In the genomic region with DNA sequence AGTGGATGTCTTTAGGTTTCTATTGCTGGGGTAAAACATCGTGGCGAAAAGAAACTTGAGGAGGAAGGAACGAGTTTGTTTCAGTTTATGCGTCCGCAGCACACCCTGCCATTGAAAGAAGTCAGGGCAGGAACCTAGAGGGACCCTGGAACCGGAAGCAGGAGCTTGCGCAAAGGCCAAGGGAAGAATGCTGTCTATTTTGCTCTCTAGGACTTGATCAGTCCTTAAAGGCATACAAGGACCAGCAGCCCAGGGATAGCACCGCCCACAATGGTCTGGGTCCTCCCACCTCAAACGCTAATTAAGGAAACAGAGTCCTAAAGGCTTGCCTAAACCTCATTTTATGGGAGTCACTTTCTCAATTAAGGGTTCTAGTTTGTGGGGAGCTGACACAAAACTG, we compare ENCODE assay signal across 8 mouse cellular contexts. TPM values are rescaled to one million over a fixed set of nuclear protein-coding genes. Genes with fewer than 3 reads are reported as not detected.
DNase-seq lines count a peak whose midpoint lies in the region; ATAC-seq lines count a peak whose summit lies in the region.
"Had no signal": no experiment of that assay in that cellular context is flagged by ENCODE, and none has a peak within 500 bp of the region (broad histone marks: within the 10 kb centered on the region; RNA-seq: fewer than 3 reads in every experiment).

No protein-coding gene starts in this region.

- H3K4me1 ChIP-seq in brown adipose tissue, adult 24 weeks (ENCODE audit: control insufficient read depth, insufficient read depth, insufficient read length, low read length) = peaks cover 2% of the 10 kb centered on the region; the same call in 1 of the 2 replicates
- H3K4me1 ChIP-seq in heart, embryonic 12.5 days (replicated peaks) = peaks cover 19% of the 10 kb centered on the region; the same call in 1 of the 2 replicates

- H3K9me3 ChIP-seq in heart, embryonic 12.5 days (replicated peaks) = no peaks in the 10 kb centered on the region
- H3K9me3 ChIP-seq: hindbrain, embryonic 10.5 days had no signal

- WGBS in heart, embryonic 12.5 days = 59% methylated on average over 9 of the region's 9 CpGs
- 5% methylated on average over 9 of the region's 9 CpGs for WGBS in macrophage (ENCODE audit: missing documents)

- H3K79me2 ChIP-seq in macrophage (ENCODE audit: inconsistent target) = peaks cover 36% of the 10 kb centered on the region

- intact Hi-C loops in left cerebral cortex, postnatal 25 days (cut with DNase I) = no loop called here

- no peak overlapping the region for H3K9ac ChIP-seq in heart, embryonic 12.5 days

- peak overlapping the region; percentile 93 for H3K4me2 ChIP-seq in heart, embryonic 12.5 days

- H3K4me3 ChIP-seq in brown adipose tissue, adult 24 weeks (ENCODE audit: insufficient read depth, low read depth, low read length) = peak overlapping the region; percentile 33
- no peak overlapping the region for H3K4me3 ChIP-seq in heart, embryonic 12.5 days
- H3K4me3 ChIP-seq in macrophage (ENCODE audit: inconsistent target) = peak overlapping the region; percentile 92

- peak overlapping the region; percentile 87 for H3K27ac ChIP-seq in brown adipose tissue, adult 24 weeks (replicated peaks; ENCODE audit: low read depth, low read length)
- H3K27ac ChIP-seq in heart, embryonic 12.5 days (ENCODE audit: poor library complexity, severe bottlenecking) = no peak overlapping the region
- H3K27ac ChIP-seq in macrophage = peak overlapping the region; percentile 86

- no peak for ATAC-seq in heart, embryonic 12.5 days (ENCODE audit: insufficient number of reproducible peaks, low FRiP score)
- no peak for ATAC-seq in activated CD4-positive, CD25-positive, alpha-beta regulatory T cell, adult 4 months

- no peaks in the 10 kb centered on the region for H3K27me3 ChIP-seq in heart, embryonic 12.5 days (replicated peaks)

- no peaks in the 10 kb centered on the region for H3K36me3 ChIP-seq in heart, embryonic 12.5 days
- H3K36me3 ChIP-seq in macrophage (ENCODE audit: inconsistent target) = no peaks in the 10 kb centered on the region
- H3K36me3 ChIP-seq: hindbrain, embryonic 10.5 days had no signal

- peak; percentile 63 for DNase-seq in kidney, postnatal 14 days
- DNase-seq in layer of hippocampus, postnatal 25 days (ENCODE audit: extremely low spot score in 1 of 2, low spot score in 1 of 2) = no peak
- no peak for DNase-seq in left cerebral cortex, postnatal 25 days (ENCODE audit: low spot score in 2 of 2)

RNA-seq across cellular contexts. Expression of gene Anxa3, which starts 0.7 kb away (rescaled TPM):
- polyA plus RNA-seq in brown adipose tissue, adult 24 weeks (2012; ENCODE audit: insufficient read depth, insufficient read length, missing spikeins) = 23.1 and 24.9 TPM in 2 replicates
- polyA plus RNA-seq in heart, embryonic 12.5 days (2016; fragmentation: Nextera tagmentation; extraction: Ambion mirVana) = 49.3 and 56.3 TPM in 2 replicates
- total RNA-seq in macrophage (2018; cell fraction: chromatin; rRNA removed) = 1,000 to 10,000 TPM in 14 of 26 experiments, 100 to 1,000 TPM in 12; 421 to 2,075 (median 1,106) TPM
- total RNA-seq in macrophage (2018; cell fraction: cytosol; rRNA removed) = 100 to 1,000 TPM in 16 of 26 experiments, 10 to 100 TPM in 10; 55.5 to 339 (median 182) TPM
- 1,000 to 10,000 TPM in 1 of 26 experiments, 100 to 1,000 TPM in 25; 162 to 1,029 (median 579) TPM for total RNA-seq in macrophage (2018; cell fraction: nucleus; rRNA removed)
- polyA plus RNA-seq in macrophage (2018) = 299 to 390 TPM (median 368 TPM) in 3 replicates
- total RNA-seq in layer of hippocampus, postnatal 25 days (2021) = 10 to 100 TPM; 10.4 to 10.5 TPM
- total RNA-seq in left cerebral cortex, postnatal 25 days (2021) = 10 to 100 TPM; 13.0 to 15.2 TPM
- polyA plus RNA-seq in activated CD4-positive, CD25-positive, alpha-beta regulatory T cell, adult 4 months (2017; shearing (Covaris generic)) = under 1 TPM in 1 of 2 experiments, not detected in 1; 0.55 TPM

Comparison
In these comparisons a context has a peak if more than half of its experiments do, and no peak if none do; other contexts are left out.
1. RNA of gene Anxa3, which starts 0.7 kb away (polyA plus RNA-seq): 299 to 390 TPM in macrophage, 49.3 to 56.3 TPM in heart, embryonic 12.5 days and 23.1 to 24.9 TPM in brown adipose tissue, adult 24 weeks; 0.55 TPM in activated CD4-positive, CD25-positive, alpha-beta regulatory T cell, adult 4 months; every median in the first group is over 10 times any median in the second.